Mouse (Mus musculus): Measurements from ENCODE around the gene Kcnab1. TPM values are rescaled to one million over a fixed set of nuclear protein-coding genes. Genes with fewer than 3 reads are reported as not detected.
"Not testable (repeated sequence)": the region's sequence is repeated elsewhere in the genome, so short reads cannot be mapped to it uniquely, and the experiment has no call there.

The Kcnab1 gene
- polyA plus RNA-seq, 1 experiment from 2014 or later = 1.6 TPM

GRCm38 (mm10) chr3:65385771-65386170 lies 276.6 kb downstream of the Kcnab1 start:
- no peak overlapping the region for H3K4me3 ChIP-seq (ENCODE audit: low read length)
- no peak overlapping the region for H3K4me2 ChIP-seq (ENCODE audit: low read depth, low read length)
- peaks cover 11% of the 10 kb centered on the region for H3K4me1 ChIP-seq (ENCODE audit: control insufficient read depth, insufficient read depth, low read length)
- no peak overlapping the region for H3K27ac ChIP-seq (ENCODE audit: low read length)
- H3K36me3 ChIP-seq (ENCODE audit: control insufficient read depth, insufficient read depth) = peaks cover 44% of the 10 kb centered on the region
- no peaks in the 10 kb centered on the region for H3K9me3 ChIP-seq (replicated peaks; ENCODE audit: control insufficient read depth, low read length)
- H3K9ac ChIP-seq (ENCODE audit: low read length) = no peak overlapping the region
- ATAC-seq (replicated peaks; ENCODE audit: extremely low read depth, insufficient read depth, low FRiP score) = no peak
- H3K27me3 ChIP-seq (ENCODE audit: control insufficient read depth, insufficient read depth, low read length) = no peaks in the 10 kb centered on the region

DNA sequence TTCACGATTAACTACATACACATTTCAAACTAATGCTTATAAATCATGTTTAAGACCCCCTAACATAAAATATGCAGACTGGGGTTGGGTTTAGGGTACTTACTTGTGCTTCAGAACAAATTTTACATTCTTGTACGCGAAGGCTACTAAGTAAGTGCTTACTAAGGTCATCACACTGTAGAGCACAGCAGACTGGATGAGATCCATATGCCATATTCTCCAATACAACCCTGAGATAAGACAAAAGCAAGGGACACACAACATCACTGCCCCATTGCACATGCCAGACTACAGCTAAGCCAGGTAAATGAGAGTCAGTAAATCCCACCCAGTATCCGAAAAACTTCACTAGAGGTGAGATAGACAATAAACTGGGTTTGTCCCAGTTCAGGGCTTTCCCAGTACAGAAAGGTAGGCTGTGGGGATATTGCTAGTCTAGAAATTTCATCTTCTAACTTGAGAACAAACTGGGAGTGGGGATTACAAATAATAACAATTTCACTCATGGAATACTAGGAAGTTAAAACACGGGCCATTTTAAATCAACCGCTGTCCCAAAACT lies 282.1 kb downstream of the Kcnab1 start:
- peak overlapping the region; percentile 80 for H3K4me3 ChIP-seq (ENCODE audit: low read length)
- H3K4me2 ChIP-seq (ENCODE audit: low read depth, low read length) = peak overlapping the region; percentile 87
- peaks cover 28% of the 10 kb centered on the region for H3K36me3 ChIP-seq (ENCODE audit: control insufficient read depth, insufficient read depth)
- H3K27me3 ChIP-seq (ENCODE audit: control insufficient read depth, insufficient read depth, low read length) = no peaks in the 10 kb centered on the region
- WGBS = 25% methylated on average over 6 of the region's 6 CpGs
- H3K4me1 ChIP-seq (ENCODE audit: control insufficient read depth, insufficient read depth, low read length) = peaks cover 8% of the 10 kb centered on the region
- H3K9ac ChIP-seq (ENCODE audit: low read length) = peak overlapping the region; percentile 91
- no peaks in the 10 kb centered on the region for H3K9me3 ChIP-seq (replicated peaks; ENCODE audit: control insufficient read depth, low read length)
- peak overlapping the region; percentile 88 for H3K27ac ChIP-seq (ENCODE audit: low read length)
- ATAC-seq (replicated peaks; ENCODE audit: extremely low read depth, insufficient read depth, low FRiP score) = no peak

DNA sequence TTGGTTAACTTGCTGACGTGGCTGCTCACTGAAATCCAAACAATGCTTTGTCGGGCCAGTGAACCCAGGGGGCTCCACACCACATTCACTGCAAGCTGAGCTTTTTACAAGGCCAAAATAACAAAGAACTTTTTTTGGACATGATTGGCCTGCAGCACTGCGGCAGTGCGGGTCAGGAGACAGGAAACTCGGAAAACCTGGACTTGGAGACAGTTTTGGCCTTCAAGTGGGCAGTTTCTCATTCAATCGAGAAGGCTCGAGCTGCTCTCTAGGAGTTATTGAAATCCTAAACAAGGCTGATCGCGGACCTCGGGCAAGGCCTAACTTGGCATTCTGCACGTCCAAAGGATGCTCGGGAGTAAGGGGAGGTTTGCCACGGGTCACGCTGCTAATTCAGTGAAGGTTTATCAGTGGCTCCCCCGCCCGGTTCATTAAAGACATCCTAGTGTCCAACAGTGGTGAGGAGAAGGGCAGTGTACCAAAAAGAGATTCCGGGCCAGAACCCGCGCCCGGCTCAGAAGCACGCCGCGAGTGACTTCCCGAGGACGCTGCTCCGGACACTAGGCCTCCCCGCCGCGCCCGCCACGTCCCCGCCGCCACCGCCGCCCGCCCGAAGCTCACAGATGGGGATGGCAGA lies 282.7 kb downstream of the Kcnab1 start:
- Histone ChIP-seq H3K4me3 (ENCODE audit: low read length) (peak overlapping the region; percentile 80), H3K36me3 (ENCODE audit: control insufficient read depth, insufficient read depth) (peaks cover 25% of the 10 kb centered on the region), H3K9me3 (replicated peaks; ENCODE audit: control insufficient read depth, low read length) (no peaks in the 10 kb centered on the region), H3K27ac (ENCODE audit: low read length) (peak overlapping the region; percentile 88), H3K4me1 (ENCODE audit: control insufficient read depth, insufficient read depth, low read length) (peaks cover 8% of the 10 kb centered on the region), H3K9ac (ENCODE audit: low read length) (peak overlapping the region; percentile 91), H3K27me3 (ENCODE audit: control insufficient read depth, insufficient read depth, low read length) (no peaks in the 10 kb centered on the region), H3K4me2 (ENCODE audit: low read depth, low read length) (peak overlapping the region; percentile 87)
- under 1% methylated on average over 37 of the region's 37 CpGs for WGBS
- ATAC-seq (replicated peaks; ENCODE audit: extremely low read depth, insufficient read depth, low FRiP score) = peak; percentile 24

DNA sequence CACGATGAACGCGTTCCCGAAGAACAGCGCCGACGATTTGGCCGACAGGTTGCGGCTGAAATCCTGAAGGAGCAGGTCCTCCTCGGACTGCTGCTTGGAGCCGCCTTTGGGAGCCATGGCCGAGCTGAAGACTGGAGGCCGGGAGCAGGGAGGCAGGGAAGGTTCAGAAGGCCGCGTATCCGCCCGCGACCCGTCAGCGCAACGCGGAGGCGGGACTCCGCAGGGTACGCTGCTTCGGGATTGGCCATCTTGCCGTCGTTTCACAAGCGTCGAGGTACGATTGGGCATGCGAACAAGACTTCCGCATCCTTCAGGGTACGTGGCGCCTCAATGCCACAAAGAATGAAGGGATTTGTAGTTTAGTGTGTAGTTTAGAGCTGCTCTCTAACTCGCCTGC lies 283.2 kb downstream of the Kcnab1 start, which contains the start of gene Ssr3:
Gene Ssr3 (minus strand): TSS at position 203 of the 397 bp plus-strand sequence.
- peak; percentile 99 for ATAC-seq (replicated peaks; ENCODE audit: extremely low read depth, insufficient read depth, low FRiP score)
- Histone ChIP-seq H3K27ac (ENCODE audit: low read length) (peak within 1 kb of the TSS; percentile 88), H3K27me3 (ENCODE audit: control insufficient read depth, insufficient read depth, low read length) (no peaks in the 10 kb centered on the region), H3K9me3 (replicated peaks; ENCODE audit: control insufficient read depth, low read length) (no peaks in the 10 kb centered on the region), H3K4me3 (ENCODE audit: low read length) (peak within 1 kb of the TSS; percentile 80), H3K4me1 (ENCODE audit: control insufficient read depth, insufficient read depth, low read length) (peaks cover 7% of the 10 kb centered on the region), H3K4me2 (ENCODE audit: low read depth, low read length) (peak within 1 kb of the TSS; percentile 87), H3K9ac (ENCODE audit: low read length) (peak within 1 kb of the TSS; percentile 91), H3K36me3 (ENCODE audit: control insufficient read depth, insufficient read depth) (peaks cover 20% of the 10 kb centered on the region)
- under 1% methylated on average over 36 of the region's 36 CpGs for WGBS

GRCm38 (mm10) chr3:65395111-65395510 lies 285.9 kb downstream of the Kcnab1 start:
- H3K9ac ChIP-seq (ENCODE audit: low read length); H3K4me3 ChIP-seq (ENCODE audit: low read length); H3K27me3 ChIP-seq (ENCODE audit: control insufficient read depth, insufficient read depth, low read length); H3K4me2 ChIP-seq (ENCODE audit: low read depth, low read length); H3K27ac ChIP-seq (ENCODE audit: low read length); ATAC-seq (replicated peaks; ENCODE audit: extremely low read depth, insufficient read depth, low FRiP score); H3K36me3 ChIP-seq (ENCODE audit: control insufficient read depth, insufficient read depth); H3K9me3 ChIP-seq (replicated peaks; ENCODE audit: control insufficient read depth, low read length); H3K4me1 ChIP-seq (ENCODE audit: control insufficient read depth, insufficient read depth, low read length): not testable (repeated sequence)
- 96% methylated on average over 1 of the region's 1 CpGs for WGBS

DNA sequence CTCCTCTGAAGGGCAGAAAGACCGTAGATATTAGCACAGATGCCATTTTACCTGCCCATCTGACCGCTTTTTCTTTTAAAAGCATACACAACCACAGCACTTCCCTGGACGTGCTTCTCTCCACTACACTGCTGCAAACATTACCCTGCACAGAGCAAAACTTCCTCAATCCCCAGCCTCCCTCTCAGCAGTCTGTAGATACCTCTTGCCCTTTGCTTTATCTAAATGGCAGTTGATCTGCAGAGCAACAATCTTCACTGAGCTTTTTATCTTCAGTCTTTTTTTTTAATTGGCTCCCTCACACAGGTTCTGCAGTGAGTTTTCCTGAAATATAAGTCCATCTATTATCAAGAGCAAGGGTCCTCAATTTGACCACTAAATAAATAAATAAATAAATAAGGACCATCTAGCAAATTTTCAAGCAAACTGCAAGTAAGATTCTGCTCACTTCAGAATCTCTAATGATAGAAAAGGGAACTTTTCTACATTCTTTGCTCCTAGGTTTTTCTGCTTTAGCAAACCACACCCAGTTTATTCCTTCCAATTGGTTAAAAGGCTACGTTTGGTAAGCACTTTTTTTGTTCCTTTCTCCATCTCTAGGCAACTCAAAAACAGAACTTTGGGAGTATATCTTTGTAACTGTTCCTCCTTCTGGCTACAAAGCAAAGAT lies 287.8 kb downstream of the Kcnab1 start:
- Histone ChIP-seq H3K27me3 (ENCODE audit: control insufficient read depth, insufficient read depth, low read length) (no peaks in the 10 kb centered on the region), H3K27ac (ENCODE audit: low read length) (no peak overlapping the region), H3K36me3 (ENCODE audit: control insufficient read depth, insufficient read depth) (no peaks in the 10 kb centered on the region), H3K4me3 (ENCODE audit: low read length) (no peak overlapping the region), H3K9ac (ENCODE audit: low read length) (no peak overlapping the region), H3K4me1 (ENCODE audit: control insufficient read depth, insufficient read depth, low read length) (peaks cover 2% of the 10 kb centered on the region; the same call in 1 of the 2 replicates), H3K9me3 (replicated peaks; ENCODE audit: control insufficient read depth, low read length) (no peaks in the 10 kb centered on the region), H3K4me2 (ENCODE audit: low read depth, low read length) (no peak overlapping the region)
- no peak for ATAC-seq (replicated peaks; ENCODE audit: extremely low read depth, insufficient read depth, low FRiP score)
- WGBS = 70% methylated on average over 4 of the region's 4 CpGs

DNA sequence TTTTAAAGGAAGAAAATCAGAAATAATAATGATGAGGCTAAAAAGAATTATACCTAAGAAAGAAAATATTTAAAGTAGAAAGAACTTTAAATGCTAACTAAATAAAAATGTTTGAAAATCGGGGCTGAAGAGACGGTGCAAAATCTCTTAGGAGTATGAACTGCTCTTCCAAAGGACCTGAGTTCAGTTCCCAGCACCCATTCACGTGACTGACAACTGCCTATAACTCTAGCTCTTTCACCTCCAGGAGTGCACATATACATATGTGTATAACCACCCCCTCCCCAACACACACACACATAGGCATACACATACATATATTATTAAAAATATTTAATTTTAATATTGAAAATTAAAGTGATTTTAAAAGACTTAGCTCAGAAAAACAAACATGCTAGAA lies 288.4 kb downstream of the Kcnab1 start:
- H3K9me3 ChIP-seq (replicated peaks; ENCODE audit: control insufficient read depth, low read length) = no peaks in the 10 kb centered on the region

GRCm38 (mm10) chr3:65405781-65406180 lies 296.6 kb downstream of the Kcnab1 start:
- 73% methylated on average over 4 of the region's 4 CpGs for WGBS

More for the DNA sequence above, 288.4 kb downstream of the Kcnab1 start:
- Histone ChIP-seq H3K27me3 (ENCODE audit: control insufficient read depth, insufficient read depth, low read length) (no peaks in the 10 kb centered on the region), H3K36me3 (ENCODE audit: control insufficient read depth, insufficient read depth) (no peaks in the 10 kb centered on the region), H3K27ac (ENCODE audit: low read length) (no peak overlapping the region), H3K4me3 (ENCODE audit: low read length) (no peak overlapping the region), H3K4me1 (ENCODE audit: control insufficient read depth, insufficient read depth, low read length) (peaks cover 2% of the 10 kb centered on the region; the same call in 1 of the 2 replicates), H3K4me2 (ENCODE audit: low read depth, low read length) (no peak overlapping the region), H3K9ac (ENCODE audit: low read length) (no peak overlapping the region)
- 89% methylated on average over 3 of the region's 3 CpGs for WGBS
- ATAC-seq (replicated peaks; ENCODE audit: extremely low read depth, insufficient read depth, low FRiP score) = no peak

DNA sequence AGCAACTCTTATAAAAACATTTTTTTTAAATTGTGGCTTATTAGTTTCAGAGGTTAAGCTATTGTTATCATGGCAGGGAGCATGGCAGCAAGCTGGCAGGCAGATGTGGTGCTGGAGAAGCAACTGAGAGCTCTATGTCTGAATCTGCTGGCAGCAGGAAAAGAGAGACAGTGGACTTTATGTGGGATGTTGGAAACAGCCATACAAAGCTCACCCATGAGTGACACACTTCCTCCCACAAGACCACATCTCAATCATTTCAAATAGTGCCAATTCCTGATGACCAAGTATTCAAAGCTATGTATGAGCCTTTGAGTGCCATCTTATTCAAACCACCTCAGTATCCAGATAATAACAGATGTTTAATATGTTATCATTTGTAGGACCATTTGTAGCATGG lies 298.7 kb downstream of the Kcnab1 start:
- no peaks in the 10 kb centered on the region for H3K4me1 ChIP-seq (ENCODE audit: control insufficient read depth, insufficient read depth, low read length)
- no peak overlapping the region for H3K27ac ChIP-seq (ENCODE audit: low read length)
- ATAC-seq (replicated peaks; ENCODE audit: extremely low read depth, insufficient read depth, low FRiP score) = no peak

More at GRCm38 (mm10) chr3:65405781-65406180, 296.6 kb downstream of the Kcnab1 start:
- no peaks in the 10 kb centered on the region for H3K27me3 ChIP-seq (ENCODE audit: control insufficient read depth, insufficient read depth, low read length)
- H3K27ac ChIP-seq (ENCODE audit: low read length) = no peak overlapping the region
- H3K9me3 ChIP-seq (replicated peaks; ENCODE audit: control insufficient read depth, low read length) = no peaks in the 10 kb centered on the region
- no peak for ATAC-seq (replicated peaks; ENCODE audit: extremely low read depth, insufficient read depth, low FRiP score)
- H3K4me1 ChIP-seq (ENCODE audit: control insufficient read depth, insufficient read depth, low read length) = no peaks in the 10 kb centered on the region
- no peak overlapping the region for H3K4me2 ChIP-seq (ENCODE audit: low read depth, low read length)
- no peak overlapping the region for H3K9ac ChIP-seq (ENCODE audit: low read length)
- no peaks in the 10 kb centered on the region for H3K36me3 ChIP-seq (ENCODE audit: control insufficient read depth, insufficient read depth)
- H3K4me3 ChIP-seq (ENCODE audit: low read length) = no peak overlapping the region

More for the DNA sequence above, 298.7 kb downstream of the Kcnab1 start:
- Histone ChIP-seq H3K27me3 (ENCODE audit: control insufficient read depth, insufficient read depth, low read length) (no peaks in the 10 kb centered on the region), H3K9ac (ENCODE audit: low read length) (no peak overlapping the region), H3K4me3 (ENCODE audit: low read length) (no peak overlapping the region), H3K9me3 (replicated peaks; ENCODE audit: control insufficient read depth, low read length) (0 out of 2 replicates have a peak, but pooled peaks cover 2% of the 10 kb centered on the region), H3K36me3 (ENCODE audit: control insufficient read depth, insufficient read depth) (no peaks in the 10 kb centered on the region), H3K4me2 (ENCODE audit: low read depth, low read length) (no peak overlapping the region)
